Mouse (Mus musculus) hindbrain, embryonic 14.5 days (tissue): ENCODE data around the gene Adgrd1. TPM values are rescaled to one million over a fixed set of nuclear protein-coding genes. Genes with fewer than 3 reads are reported as not detected.

Source experiments
- ATAC-seq: fragments of 200-750 bp; cut with Nextera tagmentation; 2 replicates; pipeline ENCODE4 v1.8.0; 2017; ENCODE audit warnings: moderate number of reproducible peaks, mild to moderate bottlenecking, moderate TSS enrichment, moderate library complexity; ENCODE audit not compliant: low FRiP score
- DNase-seq: peaks from one replicate; pipeline ENCODE4 v3.0.0-alpha.2; 2015; ENCODE audit warnings: low spot score
- H3K27ac ChIP-seq: fragments of 300-500 bp; sonication (generic); 2 replicates; pipeline ENCODE4 v1.5.1; 2014; ENCODE audit warnings: mild to moderate bottlenecking, moderate library complexity
- H3K27me3 ChIP-seq: fragments of 300-500 bp; sonication (generic); 2 replicates; pipeline ENCODE4 v1.6.1; 2014; ENCODE audit warnings: mild to moderate bottlenecking, low read length, mixed read lengths; ENCODE audit not compliant: control insufficient read depth, insufficient read depth
- H3K36me3 ChIP-seq: fragments of 300-500 bp; sonication (generic); replicated peaks from 2 replicates; pipeline ENCODE4 v1.6.1; 2014; ENCODE audit not compliant: control insufficient read depth, insufficient read depth
- H3K4me1 ChIP-seq: fragments of 300-500 bp; sonication (generic); replicated peaks from 2 replicates; pipeline ENCODE4 v1.6.1; 2014; ENCODE audit warnings: antibody characterized with exemption, low read length, mixed read lengths; ENCODE audit not compliant: control insufficient read depth, insufficient read depth
- H3K4me2 ChIP-seq: fragments of 300-500 bp; sonication (generic); replicated peaks from 2 replicates; pipeline ENCODE4 v1.6.1; 2014; ENCODE audit warnings: mild to moderate bottlenecking, moderate library complexity
- H3K4me3 ChIP-seq: fragments of 300-500 bp; sonication (generic); replicated peaks from 2 replicates; pipeline ENCODE4 v1.5.1; 2014; ENCODE audit warnings: mild to moderate bottlenecking, low read length
- H3K9ac ChIP-seq: fragments of 300-500 bp; sonication (generic); 2 replicates; pipeline ENCODE4 v1.6.1; 2014
- H3K9me3 ChIP-seq: fragments of 300-500 bp; sonication (generic); 2 replicates; pipeline ENCODE4 v1.6.1; 2016; ENCODE audit warnings: low read length; ENCODE audit not compliant: control insufficient read depth
- WGBS: fragments of 180-500 bp; shearing (Covaris S2); extraction: QIAGEN DNeasy Blood & Tissue Kit; methylation state at CpG from one replicate; pipeline ENCODE4 v1.1.7; 2014; 5-methylcytosine and 5-hydroxymethylcytosine counted together
- polyA plus RNA-seq: library from polyadenylated mRNA; unstranded; fragments of >200 nt; fragmentation: Nextera tagmentation; extraction: Ambion mirVana; gene quantifications from 2 replicates; pipeline ENCODE4 v1.2.1, GENCODE M21; 2014

Gene Adgrd1
- polyA plus RNA-seq, 1 experiment from 2014 or later, result 0.12 TPM

DNA sequence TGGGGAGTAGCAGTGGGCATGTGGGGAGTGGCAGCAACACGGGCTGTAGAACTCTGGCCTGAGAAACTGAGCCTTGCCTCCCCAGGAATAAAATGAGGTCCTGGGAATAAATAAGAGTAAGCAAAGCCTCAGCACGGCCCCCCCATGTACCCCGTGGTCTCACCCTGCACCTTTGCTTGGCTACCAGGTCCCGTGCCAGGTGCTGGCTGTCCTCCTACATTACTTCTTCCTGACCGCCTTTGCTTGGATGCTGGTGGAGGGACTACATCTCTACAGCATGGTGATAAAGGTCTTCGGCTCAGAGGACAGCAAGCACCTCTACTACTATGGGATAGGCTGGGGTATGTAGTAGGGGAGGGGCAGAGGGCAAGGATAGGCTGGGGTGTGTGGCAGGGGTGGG lies 82.8 kb downstream of the Adgrd1 start:
- 87% methylated on average over 6 of the region's 6 CpGs for WGBS
- ATAC-seq (no peak), DNase-seq (no peak)
- no peak overlapping the region for H3K4me2 ChIP-seq
- no peaks in the 10 kb centered on the region for H3K9me3 ChIP-seq
- no peak overlapping the region for H3K4me3 ChIP-seq
- peaks cover 11% of the 10 kb centered on the region for H3K4me1 ChIP-seq
- no peaks in the 10 kb centered on the region for H3K36me3 ChIP-seq
- no peak overlapping the region for H3K27ac ChIP-seq
- no peaks in the 10 kb centered on the region for H3K27me3 ChIP-seq
- H3K9ac ChIP-seq, result no peak overlapping the region

DNA sequence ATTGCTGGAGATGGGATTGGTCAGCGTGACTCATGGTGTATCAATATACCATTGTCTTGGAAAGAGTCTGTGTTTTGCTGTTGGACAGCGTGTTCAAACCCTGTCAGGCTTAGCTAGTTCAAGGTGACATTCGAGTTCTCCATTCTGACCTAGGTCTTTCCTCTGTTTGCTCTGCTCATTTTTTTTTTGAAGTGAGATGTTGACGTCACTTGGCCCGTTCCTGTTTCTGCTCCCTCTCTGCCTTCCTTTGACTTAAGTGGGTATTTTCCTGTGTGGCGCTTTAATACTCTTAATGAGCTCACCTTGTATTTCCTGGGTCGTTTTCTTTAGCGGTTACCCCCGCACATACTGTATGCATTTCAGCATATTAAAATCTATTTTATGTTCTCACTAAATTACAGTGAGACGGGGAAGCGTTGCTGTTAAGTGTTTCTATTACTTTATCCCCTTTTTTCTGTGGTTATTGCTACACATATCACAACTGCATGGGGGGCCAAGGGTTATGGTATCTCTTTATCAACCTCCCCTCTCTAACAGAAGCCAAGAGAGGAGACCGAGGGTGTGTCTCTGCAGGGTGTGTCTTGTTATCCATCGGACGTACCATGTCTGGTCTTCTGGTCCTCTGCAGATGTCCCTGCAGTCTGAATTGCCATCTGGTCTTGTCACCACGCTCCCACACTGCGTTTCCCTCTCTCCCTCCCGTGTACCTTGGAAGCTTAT lies 83.6 kb downstream of the Adgrd1 start:
- Histone ChIP-seq H3K27me3 (no peaks in the 10 kb centered on the region), H3K9ac (no peak overlapping the region), H3K36me3 (no peaks in the 10 kb centered on the region), H3K4me1 (peaks cover 11% of the 10 kb centered on the region), H3K9me3 (no peaks in the 10 kb centered on the region), H3K27ac (no peak overlapping the region), H3K4me2 (no peak overlapping the region), H3K4me3 (no peak overlapping the region)
- WGBS, result 85% methylated on average over 17 of the region's 17 CpGs
- DNase-seq (no peak), ATAC-seq (no peak)

DNA sequence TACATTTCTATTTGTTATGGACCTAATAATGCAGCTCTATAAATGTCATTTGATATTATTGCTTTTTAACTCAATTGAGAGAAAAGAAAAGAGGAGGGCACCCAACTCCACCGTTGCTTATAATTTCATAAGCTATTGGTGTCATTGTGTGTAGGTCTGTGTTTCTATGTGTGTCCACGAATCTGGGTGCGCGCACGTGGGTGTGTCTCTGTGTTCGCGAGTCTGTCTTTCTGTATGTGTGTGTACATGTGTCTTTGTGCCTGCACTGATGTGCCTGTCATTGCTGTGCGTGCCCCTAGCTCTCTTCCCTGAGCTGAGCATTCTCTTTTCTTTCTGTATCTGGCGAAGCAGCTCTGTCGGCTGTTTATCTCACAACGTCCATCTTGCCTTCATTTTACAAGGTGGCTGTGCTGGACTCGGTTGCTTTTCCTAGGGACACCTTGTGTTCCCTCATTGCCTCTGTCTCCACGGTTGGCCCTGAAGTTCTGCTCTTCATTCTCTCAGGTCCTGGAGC lies 84.2 kb downstream of the Adgrd1 start:
- H3K36me3 ChIP-seq, result no peaks in the 10 kb centered on the region
- H3K27me3 ChIP-seq, result no peaks in the 10 kb centered on the region
- DNase-seq (no peak), ATAC-seq (no peak)
- no peaks in the 10 kb centered on the region for H3K9me3 ChIP-seq
- H3K9ac ChIP-seq, result no peak overlapping the region
- 84% methylated on average over 13 of the region's 13 CpGs for WGBS
- H3K4me1 ChIP-seq, result peaks cover 11% of the 10 kb centered on the region
- H3K27ac ChIP-seq, result no peak overlapping the region
- H3K4me2 ChIP-seq, result no peak overlapping the region
- no peak overlapping the region for H3K4me3 ChIP-seq

- whole genome bisulfite sequencing, result 80% methylated on average over 5 of the region's 5 CpGs
- H3K4me1 ChIP-seq, result peaks cover 11% of the 10 kb centered on the region
- no peak for ATAC-seq
- no peak overlapping the region for H3K4me2 ChIP-seq
- H3K27me3 ChIP-seq, result no peaks in the 10 kb centered on the region
- H3K9me3 ChIP-seq, result no peaks in the 10 kb centered on the region
- no peak overlapping the region for H3K9ac ChIP-seq
- no peaks in the 10 kb centered on the region for H3K36me3 ChIP-seq
- DNase-seq, result no peak
- H3K4me3 ChIP-seq, result no peak overlapping the region
- no peak overlapping the region for H3K27ac ChIP-seq
Measured at GRCm38 (mm10) chr5:129181450-129181849, 84.9 kb downstream of the Adgrd1 start.

DNA sequence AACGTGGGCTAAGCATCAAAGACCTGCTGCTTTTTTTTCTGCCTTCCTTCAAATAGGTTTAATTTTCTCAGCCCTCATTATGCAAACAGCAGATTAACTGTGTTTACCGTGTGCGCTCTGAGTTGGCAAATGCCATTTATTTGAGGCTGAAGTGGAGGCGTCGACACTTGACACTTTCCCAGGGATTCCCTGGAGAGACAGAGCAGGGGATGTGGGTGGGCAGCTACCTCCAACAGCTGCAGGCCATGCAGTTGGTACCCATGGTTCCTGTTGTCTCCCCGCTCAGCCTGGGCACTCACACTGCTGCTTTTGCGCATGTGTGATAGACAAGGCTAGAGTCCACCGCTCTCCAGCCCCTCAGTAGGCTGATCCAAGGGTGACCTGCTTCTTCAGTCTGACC lies 86.0 kb downstream of the Adgrd1 start:
- no peak overlapping the region for H3K4me2 ChIP-seq
- no peaks in the 10 kb centered on the region for H3K9me3 ChIP-seq
- 38% methylated on average over 8 of the region's 8 CpGs for WGBS
- ATAC-seq (no peak), DNase-seq (no peak)
- H3K36me3 ChIP-seq, result no peaks in the 10 kb centered on the region
- no peak overlapping the region for H3K9ac ChIP-seq
- no peak overlapping the region for H3K4me3 ChIP-seq
- H3K4me1 ChIP-seq, result peaks cover 11% of the 10 kb centered on the region
- no peaks in the 10 kb centered on the region for H3K27me3 ChIP-seq
- H3K27ac ChIP-seq, result no peak overlapping the region

DNA sequence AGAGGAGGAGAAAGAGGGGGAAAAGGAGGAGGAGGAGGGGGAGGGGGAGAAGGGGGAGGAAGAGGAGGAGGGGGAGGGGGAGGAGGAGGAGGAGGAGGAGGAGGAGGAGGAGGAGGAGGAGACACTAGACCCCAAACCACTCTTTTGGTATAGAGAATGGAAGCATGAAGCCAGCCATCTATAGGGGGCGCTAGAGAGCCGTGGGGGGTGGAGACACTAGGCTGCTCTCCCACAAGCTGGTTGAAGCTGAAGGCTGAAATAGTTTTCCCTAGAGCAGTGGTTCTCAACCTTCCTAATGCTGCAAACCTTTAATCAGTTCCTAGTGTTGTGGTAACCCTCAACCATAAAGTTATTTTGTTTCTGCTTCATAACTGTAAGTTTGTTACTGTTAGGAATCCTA lies 89.7 kb downstream of the Adgrd1 start:
- no peak overlapping the region for H3K9ac ChIP-seq
- no peak overlapping the region for H3K4me3 ChIP-seq
- H3K27ac ChIP-seq, result no peak overlapping the region
- H3K9me3 ChIP-seq, result no peaks in the 10 kb centered on the region
- no peaks in the 10 kb centered on the region for H3K36me3 ChIP-seq
- ATAC-seq, result no peak
- no peak overlapping the region for H3K4me2 ChIP-seq
- 11% methylated on average over 2 of the region's 2 CpGs for WGBS
- peaks cover 11% of the 10 kb centered on the region for H3K4me1 ChIP-seq
- H3K27me3 ChIP-seq, result no peaks in the 10 kb centered on the region
- DNase-seq, result no peak

DNA sequence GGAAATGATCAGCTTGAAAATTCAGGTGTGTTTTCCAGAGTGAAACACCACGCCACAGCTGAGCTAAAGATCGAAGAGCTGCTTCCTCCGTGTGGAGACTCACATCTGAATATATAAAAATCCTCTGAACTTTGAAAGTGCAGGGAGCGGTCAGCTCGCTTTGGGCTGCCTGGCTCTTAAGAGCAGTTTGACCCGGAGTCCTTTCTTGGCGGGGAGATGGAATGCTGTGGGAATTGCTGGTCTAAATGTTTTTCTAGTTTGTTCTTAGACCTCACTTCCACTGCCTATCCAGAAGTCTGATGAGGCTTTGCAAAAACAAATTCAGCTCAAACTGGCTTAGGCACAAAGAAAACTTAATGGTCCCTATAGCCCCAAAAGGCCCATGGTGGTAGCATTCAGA lies 90.4 kb downstream of the Adgrd1 start:
- Histone ChIP-seq H3K9me3 (no peaks in the 10 kb centered on the region), H3K27me3 (no peaks in the 10 kb centered on the region), H3K4me2 (no peak overlapping the region), H3K4me1 (peaks cover 11% of the 10 kb centered on the region), H3K27ac (no peak overlapping the region), H3K9ac (no peak overlapping the region), H3K4me3 (no peak overlapping the region), H3K36me3 (no peaks in the 10 kb centered on the region)
- ATAC-seq (no peak), DNase-seq (no peak)
- 88% methylated on average over 7 of the region's 7 CpGs for WGBS

DNA sequence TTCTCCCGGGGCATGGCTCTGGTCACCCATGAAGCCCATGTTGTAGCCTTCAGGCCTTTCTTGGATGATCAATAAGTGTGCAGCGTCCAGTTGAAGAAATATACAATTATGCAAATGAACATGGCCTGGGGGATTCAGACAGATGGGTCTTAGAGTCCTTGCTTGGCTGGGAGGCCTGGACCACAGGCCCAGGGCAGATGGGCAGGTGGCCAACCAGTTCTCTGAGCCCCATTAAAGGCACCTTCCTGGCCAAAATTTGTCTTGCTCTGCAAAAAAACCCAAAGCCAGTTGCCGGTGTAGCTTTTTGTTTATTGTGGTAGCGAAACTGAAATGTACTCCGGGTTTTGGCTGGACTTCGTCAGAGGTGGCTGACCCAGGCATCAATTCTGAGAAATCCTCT lies 92.5 kb downstream of the Adgrd1 start:
- H3K9ac ChIP-seq, result no peak overlapping the region
- H3K9me3 ChIP-seq, result no peaks in the 10 kb centered on the region
- no peak overlapping the region for H3K4me3 ChIP-seq
- no peaks in the 10 kb centered on the region for H3K4me1 ChIP-seq
- no peaks in the 10 kb centered on the region for H3K27me3 ChIP-seq
- WGBS, result 63% methylated on average over 6 of the region's 6 CpGs
- no peaks in the 10 kb centered on the region for H3K36me3 ChIP-seq
- DNase-seq (no peak), ATAC-seq (no peak)
- no peak overlapping the region for H3K27ac ChIP-seq
- no peak overlapping the region for H3K4me2 ChIP-seq

- Histone ChIP-seq H3K36me3 (no peaks in the 10 kb centered on the region), H3K27me3 (no peaks in the 10 kb centered on the region), H3K4me3 (no peak overlapping the region), H3K4me2 (no peak overlapping the region), H3K4me1 (no peaks in the 10 kb centered on the region), H3K9me3 (no peaks in the 10 kb centered on the region), H3K9ac (no peak overlapping the region), H3K27ac (no peak overlapping the region)
- WGBS, result 61% methylated on average over 7 of the region's 7 CpGs
- DNase-seq (no peak), ATAC-seq (no peak)
Measured at GRCm38 (mm10) chr5:129190077-129190476, 93.5 kb downstream of the Adgrd1 start.

GRCm38 (mm10) chr5:129196501-129196900 lies 100.0 kb downstream of the Adgrd1 start:
- DNase-seq, result no peak
- WGBS, result 55% methylated on average over 9 of the region's 9 CpGs
- Histone ChIP-seq H3K4me3 (no peak overlapping the region), H3K27ac (no peak overlapping the region), H3K9me3 (no peaks in the 10 kb centered on the region), H3K36me3 (no peaks in the 10 kb centered on the region), H3K4me1 (0 out of 2 replicates have a peak, but pooled peaks cover 8% of the 10 kb centered on the region), H3K9ac (no peak overlapping the region), H3K27me3 (no peaks in the 10 kb centered on the region), H3K4me2 (no peak overlapping the region)
- no peak for ATAC-seq
